Mouse (Mus musculus) activated CD4-positive, CD25-positive, alpha-beta regulatory T cell (primary cell): ENCODE measurements around the gene Kcne1. TPM values are rescaled to one million over a fixed set of nuclear protein-coding genes. Genes with fewer than 3 reads are reported as not detected.

Source experiments
- polyA plus RNA-seq, 2 experiments: library from polyadenylated mRNA; unstranded; fragments of 100-300 nt; shearing (Covaris generic); gene quantifications; one replicate each; pipeline ENCODE4 v1.2.1; 2017

Gene Kcne1
- polyA plus RNA-seq = not detected

DNA sequence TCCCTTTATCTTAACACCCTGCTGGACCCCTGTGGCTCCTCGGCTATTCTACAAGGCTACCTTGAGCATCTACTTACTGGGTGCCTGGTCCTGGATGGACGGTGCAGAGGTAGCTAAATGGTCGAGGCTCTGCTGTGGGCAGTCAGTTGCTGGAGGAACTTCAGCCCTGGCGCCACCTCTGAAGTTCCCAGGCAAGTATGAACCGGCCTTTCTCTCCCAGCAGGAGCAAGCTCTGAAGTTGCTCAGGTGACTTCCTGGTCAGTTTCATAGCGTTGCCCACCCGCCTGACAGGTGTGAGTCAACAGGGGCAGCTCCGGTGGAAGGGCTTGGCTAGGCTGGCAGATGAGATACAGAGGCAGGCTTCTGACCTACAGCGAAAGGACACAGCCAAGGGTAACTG is at the start of gene Kcne1:
Gene Kcne1 (minus strand): TSS at position 240 of the 400 bp plus-strand sequence.

DNA sequence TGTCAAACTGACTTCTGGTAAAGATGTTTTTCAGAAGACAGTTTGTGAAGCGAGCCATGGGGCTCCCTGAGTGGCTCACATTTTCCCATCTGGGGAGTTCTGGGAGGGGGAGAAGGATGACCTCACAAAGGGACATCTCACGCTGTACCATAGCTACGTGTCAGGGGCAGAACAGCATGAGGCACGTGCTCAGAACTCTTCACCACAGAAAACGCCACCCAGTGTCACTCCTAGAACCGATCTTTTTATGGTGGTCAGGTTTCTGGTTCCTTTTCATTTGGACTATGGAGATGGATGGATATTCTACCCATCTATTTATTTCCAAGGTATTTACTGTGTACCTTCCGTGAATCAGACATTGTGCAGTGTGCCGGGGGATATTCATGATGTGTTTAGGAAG is 37.9 kb downstream of the Kcne1 start, which contains the start of gene Fam243:
Gene Fam243 (minus strand): TSS at position 101 of the 400 bp plus-strand sequence.

DNA sequence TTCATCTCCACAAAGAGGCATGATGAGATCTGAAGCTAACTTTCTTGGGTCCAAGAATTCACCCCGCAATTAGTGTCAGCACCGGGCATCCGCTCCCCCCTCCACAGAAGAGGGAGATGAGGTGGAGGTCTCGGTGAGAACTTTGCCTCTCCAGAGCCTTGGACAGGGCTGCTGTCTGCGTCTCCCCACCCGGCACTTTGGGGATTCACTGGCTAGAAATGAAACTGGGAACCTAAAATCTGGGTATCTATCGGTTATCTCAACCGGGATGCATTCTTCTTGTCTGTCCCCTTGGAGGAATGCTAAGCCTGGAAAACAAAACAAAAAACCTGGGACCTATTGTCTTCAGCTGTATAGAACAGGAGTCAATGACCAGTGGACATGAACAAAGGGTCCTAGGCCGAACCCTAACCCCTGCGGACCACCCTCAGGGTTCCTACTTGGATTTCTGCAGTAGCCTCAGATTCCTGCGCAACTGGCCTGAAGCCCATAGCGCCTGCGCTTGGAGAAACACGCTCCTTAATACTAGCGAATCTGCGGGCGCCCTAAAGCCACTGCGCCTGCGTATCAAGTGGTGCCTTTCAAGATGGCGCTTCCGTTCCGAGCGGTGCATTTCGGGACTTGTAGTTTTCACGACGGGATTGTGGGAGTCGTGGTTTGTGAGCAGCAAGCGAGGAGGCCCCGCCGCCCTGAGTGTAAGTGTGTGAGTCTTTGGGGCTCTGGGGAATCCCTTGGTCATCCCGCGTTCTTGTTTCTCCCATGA is 58.4 kb downstream of the Kcne1 start, which contains the start of gene Smim11:
Gene Smim11 (plus strand): TSS at position 638 of the 763 bp plus-strand sequence.

Other genes starting within 250 kb of the Kcne1 start
- under 1 TPM in 1 of 2 experiments, not detected in 1; 0.41 TPM for gene Kcne2, start 67.1 kb downstream of the Kcne1 start, polyA plus RNA-seq
- gene Smim11, start 58.2 kb downstream of the Kcne1 start, polyA plus RNA-seq = 100 to 1,000 TPM in 1 of 2 experiments, 10 to 100 TPM in 1; 99.0 to 117 TPM
- gene Fam243, start 38.0 kb downstream of the Kcne1 start, polyA plus RNA-seq = not detected
- 10 to 100 TPM in 1 of 2 experiments, 1 to 10 TPM in 1; 8.3 to 13.5 TPM for gene Rcan1, start 111.4 kb upstream of the Kcne1 start, polyA plus RNA-seq
- gene Clic6, start 126.3 kb upstream of the Kcne1 start, polyA plus RNA-seq = under 1 TPM in 1 of 2 experiments, not detected in 1; 0.06 TPM